11 mouse cellular contexts compared by ENCODE assay signal in genomic region chr10:93592456-93592855, GRCm38 (mm10). TPM values are rescaled to one million over a fixed set of nuclear protein-coding genes. Genes with fewer than 3 reads are reported as not detected.
A peak's percentile ranks its signal among the peaks of the same experiment; 100 is the strongest.
DNase-seq lines count a peak whose midpoint lies in the region; ATAC-seq lines count a peak whose summit lies in the region.
"Had no signal": no experiment of that assay in that cellular context is flagged by ENCODE, and none has a peak within 500 bp of the region (broad histone marks: within the 10 kb centered on the region; RNA-seq: fewer than 3 reads in every experiment).

No protein-coding gene starts in this region.

- 55% methylated on average over 12 of the region's 12 CpGs for WGBS in heart, embryonic 11.5 days (ENCODE audit: insufficient replicate concordance)
- WGBS in forebrain, embryonic 15.5 days: 59% methylated on average over 12 of the region's 12 CpGs

- peak; percentile 21 for DNase-seq in heart, postnatal 4 days
- peak; percentile 18 for DNase-seq in urinary bladder, postnatal 14 days (ENCODE audit: low spot score)
- no peak for DNase-seq in urinary bladder, adult 18-20 months (ENCODE audit: low spot score in 2 of 2)
- peak; percentile 40 for DNase-seq in kidney, postnatal 10 days
- DNase-seq in thymus, postnatal 4 days: peak; percentile 61
- DNase-seq in frontal cortex, postnatal 36 days (ENCODE audit: low spot score in 2 of 2): no peak

- H3K4me1 ChIP-seq in heart, embryonic 11.5 days (ENCODE audit: control insufficient read depth, insufficient read depth, low read length): peaks cover 8% of the 10 kb centered on the region
- peaks cover 21% of the 10 kb centered on the region for H3K4me1 ChIP-seq in forebrain, embryonic 15.5 days

- H3K9ac ChIP-seq in heart, embryonic 11.5 days (ENCODE audit: low read depth, low read length): no peak overlapping the region
- H3K9ac ChIP-seq in forebrain, embryonic 15.5 days (replicated peaks): no peak overlapping the region
- H3K9ac ChIP-seq: neural tube, embryonic 12.5 days had no signal

- no peaks in the 10 kb centered on the region for H3K9me3 ChIP-seq in heart, embryonic 11.5 days (replicated peaks; ENCODE audit: control insufficient read depth, low read length)
- H3K9me3 ChIP-seq in forebrain, embryonic 15.5 days: no peaks in the 10 kb centered on the region
- H3K9me3 ChIP-seq: forebrain, embryonic 10.5 days; neural tube, embryonic 12.5 days had no signal

- no peak for ATAC-seq in heart, embryonic 11.5 days (replicated peaks; ENCODE audit: insufficient number of reproducible peaks, low FRiP score, low TSS enrichment)
- ATAC-seq in forebrain, embryonic 15.5 days (replicated peaks): no peak

- H3K27me3 ChIP-seq in heart, embryonic 11.5 days (ENCODE audit: control insufficient read depth, insufficient read depth, low read length): no peaks in the 10 kb centered on the region
- H3K27me3 ChIP-seq in forebrain, embryonic 15.5 days: no peaks in the 10 kb centered on the region
- H3K27me3 ChIP-seq: neural tube, embryonic 12.5 days had no signal

- no peaks in the 10 kb centered on the region for H3K36me3 ChIP-seq in heart, embryonic 11.5 days (ENCODE audit: control insufficient read depth, insufficient read depth, low read length)
- H3K36me3 ChIP-seq in forebrain, embryonic 15.5 days: no peaks in the 10 kb centered on the region
- H3K36me3 ChIP-seq: neural tube, embryonic 12.5 days had no signal

- H3K4me2 ChIP-seq in heart, embryonic 11.5 days: no peak overlapping the region
- no peak overlapping the region for H3K4me2 ChIP-seq in forebrain, embryonic 15.5 days (replicated peaks)
- H3K4me2 ChIP-seq: neural tube, embryonic 12.5 days had no signal

- no peak overlapping the region for H3K27ac ChIP-seq in heart, embryonic 11.5 days (ENCODE audit: low read depth, low read length)
- H3K27ac ChIP-seq in forebrain, embryonic 15.5 days (replicated peaks): no peak overlapping the region
- H3K27ac ChIP-seq: forebrain, embryonic 10.5 days; neural tube, embryonic 12.5 days had no signal

- no peak overlapping the region for H3K4me3 ChIP-seq in heart, embryonic 11.5 days (ENCODE audit: low read depth, low read length)
- H3K4me3 ChIP-seq in forebrain, embryonic 15.5 days: no peak overlapping the region
- H3K4me3 ChIP-seq: forebrain, embryonic 10.5 days; neural tube, embryonic 12.5 days had no signal

RNA-seq across cellular contexts. Expression of gene Snrpf, which starts 3.0 kb away (rescaled TPM):
- 10 to 100 TPM; 20.3 to 21.3 TPM for total RNA-seq in heart, postnatal 4 days (2021)
- 92.0 and 98.2 TPM in 2 replicates for polyA plus RNA-seq in heart, embryonic 11.5 days (2014; fragmentation: Nextera tagmentation; extraction: Ambion mirVana)
- polyA plus RNA-seq in forebrain, embryonic 15.5 days (2015; fragmentation: Nextera tagmentation; extraction: Ambion mirVana): 97.2 and 108 TPM in 2 replicates

RNA-seq across cellular contexts. Expression of gene Ntn4, which starts 48.0 kb away (rescaled TPM):
- 10 to 100 TPM; 41.3 to 43.2 TPM for total RNA-seq in heart, postnatal 4 days (2021)
- polyA plus RNA-seq in heart, embryonic 11.5 days (2014; fragmentation: Nextera tagmentation; extraction: Ambion mirVana): 0.38 and 0.64 TPM in 2 replicates
- polyA plus RNA-seq in forebrain, embryonic 15.5 days (2015; fragmentation: Nextera tagmentation; extraction: Ambion mirVana): 1.3 TPM in 2 replicates

RNA-seq across cellular contexts. Expression of gene Ccdc38, which starts 52.0 kb away (rescaled TPM):
- not detected for total RNA-seq in heart, postnatal 4 days (2021)
- 0.19 and 0.21 TPM in 2 replicates for polyA plus RNA-seq in heart, embryonic 11.5 days (2014; fragmentation: Nextera tagmentation; extraction: Ambion mirVana)
- 0.37 and 0.51 TPM in 2 replicates for polyA plus RNA-seq in forebrain, embryonic 15.5 days (2015; fragmentation: Nextera tagmentation; extraction: Ambion mirVana)
- total RNA-seq: adrenal gland, adult 18-20 months had no signal

RNA-seq across cellular contexts. Expression of gene Amdhd1, which starts 52.6 kb away (rescaled TPM):
- total RNA-seq in heart, postnatal 4 days (2021): under 1 TPM; 0.17 to 0.18 TPM
- polyA plus RNA-seq in heart, embryonic 11.5 days (2014; fragmentation: Nextera tagmentation; extraction: Ambion mirVana): 0.23 and 0.24 TPM in 2 replicates
- 0.10 TPM in 1 of 2 replicates, not detected in the other for polyA plus RNA-seq in forebrain, embryonic 15.5 days (2015; fragmentation: Nextera tagmentation; extraction: Ambion mirVana)
- total RNA-seq: adrenal gland, adult 18-20 months had no signal
- polyA plus RNA-seq: neural tube, embryonic 12.5 days had no signal

Comparison
In these comparisons a context has a peak if more than half of its experiments do, and no peak if none do; other contexts are left out.
1. DNase-seq: peak in heart, postnatal 4 days (single experiment), urinary bladder, postnatal 14 days (single experiment), kidney, postnatal 10 days (single experiment) and thymus, postnatal 4 days (single experiment); none in urinary bladder, adult 18-20 months (0 of 2) and frontal cortex, postnatal 36 days (0 of 2).